ENCODE assay signal across 40 mouse cellular contexts in genomic region chr3:98153460-98153859, GRCm38 (mm10). TPM values are rescaled to one million over a fixed set of nuclear protein-coding genes. Genes with fewer than 3 reads are reported as not detected.
"Had no signal": no experiment of that assay in that cellular context is flagged by ENCODE, and none has a peak within 500 bp of the region (broad histone marks: within the 10 kb centered on the region; RNA-seq: fewer than 3 reads in every experiment).

No protein-coding gene starts in this region.

- H3K9ac ChIP-seq: heart, embryonic 13.5 days; heart, embryonic 15.5 days; hindbrain, embryonic 12.5 days; hindbrain, embryonic 14.5 days; intestine, embryonic 15.5 days; limb, embryonic 13.5 days; limb, embryonic 15.5 days; liver, embryonic 13.5 days had no signal

- H3K27ac ChIP-seq: gastrocnemius, adult 2 months; heart, embryonic 13.5 days; heart, embryonic 15.5 days; hindbrain, embryonic 10.5 days; hindbrain, embryonic 12.5 days; hindbrain, embryonic 14.5 days; intestine, embryonic 15.5 days; layer of hippocampus, adult 2 months; limb, embryonic 13.5 days; limb, embryonic 15.5 days; liver, embryonic 13.5 days had no signal

- H3K4me1 ChIP-seq: hindbrain, embryonic 12.5 days; intestine, embryonic 15.5 days; liver, embryonic 13.5 days had no signal

- H3K4me2 ChIP-seq: heart, embryonic 11.5 days; heart, embryonic 13.5 days; heart, embryonic 15.5 days; hindbrain, embryonic 12.5 days; hindbrain, embryonic 14.5 days; intestine, embryonic 15.5 days; limb, embryonic 13.5 days; limb, embryonic 15.5 days; liver, embryonic 13.5 days had no signal

- H3K36me3 ChIP-seq: intestine, embryonic 15.5 days had no signal

- H3K27me3 ChIP-seq: heart, embryonic 13.5 days; heart, embryonic 15.5 days; hindbrain, embryonic 12.5 days; intestine, embryonic 15.5 days; limb, embryonic 13.5 days; limb, embryonic 15.5 days; liver, embryonic 13.5 days had no signal

- ATAC-seq: forebrain, embryonic 16.5 days; hindbrain, embryonic 16.5 days; inflammation-experienced regulatory T-cells, adult 6 months; intestine, embryonic 15.5 days; intestine, postnatal 0 days had no signal

- DNase-seq: gastrocnemius, adult 2 months; gastrocnemius, postnatal 10 days; gastrocnemius, postnatal 25 days; heart, postnatal 4 days; kidney, adult 18-20 months; kidney, adult 8-10 months; kidney, postnatal 10 days; kidney, postnatal 25 days; kidney, postnatal 4 days; left cerebral cortex, postnatal 4 days; liver, embryonic 13.5 days had no signal

- H3K4me3 ChIP-seq: gastrocnemius, adult 2 months; heart, embryonic 13.5 days; heart, embryonic 15.5 days; hindbrain, embryonic 10.5 days; hindbrain, embryonic 12.5 days; intestine, embryonic 15.5 days; layer of hippocampus, adult 2 months; limb, embryonic 13.5 days; limb, embryonic 15.5 days; liver, embryonic 13.5 days had no signal

- H3K9me3 ChIP-seq: heart, embryonic 13.5 days; heart, embryonic 15.5 days; hindbrain, embryonic 10.5 days; hindbrain, embryonic 12.5 days; intestine, embryonic 15.5 days; limb, embryonic 13.5 days; limb, embryonic 15.5 days; liver, embryonic 13.5 days had no signal

RNA-seq across cellular contexts. Expression of gene Adam30, which starts 7.0 kb away (rescaled TPM):
- total RNA-seq: gastrocnemius, adult 2 months; gastrocnemius, postnatal 10 days; gastrocnemius, postnatal 25 days; gastrocnemius, postnatal 4 days; granulocyte monocyte progenitor cell, adult 5-6 weeks; heart, adult 8-10 months; heart, postnatal 25 days; layer of hippocampus, adult 2 months; layer of hippocampus, postnatal 10 days; layer of hippocampus, postnatal 25 days; left cerebral cortex, adult 18-20 months; left cerebral cortex, adult 8-10 months; left cerebral cortex, postnatal 10 days; left cerebral cortex, postnatal 25 days; left cerebral cortex, postnatal 4 days; liver, adult 2 months had no signal
- polyA plus RNA-seq: forebrain, embryonic 16.5 days; frontal cortex, adult 2 months; heart, embryonic 11.5 days; heart, embryonic 13.5 days; heart, embryonic 15.5 days; heart, postnatal 0 days; hindbrain, embryonic 10.5 days; hindbrain, embryonic 12.5 days; hindbrain, embryonic 14.5 days; hindbrain, embryonic 16.5 days; inflammation-experienced regulatory T-cells, adult 6 months; intestine, embryonic 15.5 days; intestine, postnatal 0 days; kidney, embryonic 14.5 days; kidney, embryonic 16.5 days; limb, embryonic 13.5 days; limb, embryonic 15.5 days; liver, adult 2 months; liver, embryonic 13.5 days had no signal
